Mouse (Mus musculus) ES-Bruce4 (cell line): ENCODE data around the gene Lingo2.

Experiments
- CTCF ChIP-seq: IDR thresholded peaks from one replicate; pipeline ENCODE4 v1.8.1; 2011; ENCODE audit warnings: low read depth, low read length
- EP300 ChIP-seq: IDR thresholded peaks from 2 replicates; pipeline ENCODE4 v1.6.1; 2011; ENCODE audit warnings: low read depth, low read length; ENCODE audit not compliant: insufficient read depth
- POLR2A ChIP-seq: IDR thresholded peaks from one replicate; pipeline ENCODE4 v1.8.1; 2011; ENCODE audit warnings: low read length; ENCODE audit not compliant: insufficient read depth

DNA sequence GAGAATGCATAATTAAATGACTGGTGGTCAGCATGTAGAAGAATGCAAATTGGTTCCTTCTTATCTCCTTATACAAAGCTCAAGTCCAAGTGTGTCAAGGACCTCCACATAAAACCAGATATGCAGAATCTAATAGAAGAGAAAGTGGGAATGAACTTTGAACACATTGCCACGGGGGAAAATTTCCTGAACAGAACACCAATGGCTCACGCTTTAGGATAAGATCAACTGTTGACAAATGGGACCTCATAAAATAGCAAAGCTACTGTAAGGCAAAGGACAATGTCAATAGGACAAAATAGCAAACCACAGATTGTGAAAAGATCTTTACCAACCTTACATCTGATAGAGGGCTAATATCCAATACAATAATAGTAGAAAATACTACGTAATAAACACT lies 1000.3 kb downstream of the Lingo2 start:
- no peak for TF ChIP-seq EP300
- TF ChIP-seq CTCF: no peak
- no peak for TF ChIP-seq POLR2A
